8 mouse cellular contexts compared by ENCODE assay signal in the genomic region with DNA sequence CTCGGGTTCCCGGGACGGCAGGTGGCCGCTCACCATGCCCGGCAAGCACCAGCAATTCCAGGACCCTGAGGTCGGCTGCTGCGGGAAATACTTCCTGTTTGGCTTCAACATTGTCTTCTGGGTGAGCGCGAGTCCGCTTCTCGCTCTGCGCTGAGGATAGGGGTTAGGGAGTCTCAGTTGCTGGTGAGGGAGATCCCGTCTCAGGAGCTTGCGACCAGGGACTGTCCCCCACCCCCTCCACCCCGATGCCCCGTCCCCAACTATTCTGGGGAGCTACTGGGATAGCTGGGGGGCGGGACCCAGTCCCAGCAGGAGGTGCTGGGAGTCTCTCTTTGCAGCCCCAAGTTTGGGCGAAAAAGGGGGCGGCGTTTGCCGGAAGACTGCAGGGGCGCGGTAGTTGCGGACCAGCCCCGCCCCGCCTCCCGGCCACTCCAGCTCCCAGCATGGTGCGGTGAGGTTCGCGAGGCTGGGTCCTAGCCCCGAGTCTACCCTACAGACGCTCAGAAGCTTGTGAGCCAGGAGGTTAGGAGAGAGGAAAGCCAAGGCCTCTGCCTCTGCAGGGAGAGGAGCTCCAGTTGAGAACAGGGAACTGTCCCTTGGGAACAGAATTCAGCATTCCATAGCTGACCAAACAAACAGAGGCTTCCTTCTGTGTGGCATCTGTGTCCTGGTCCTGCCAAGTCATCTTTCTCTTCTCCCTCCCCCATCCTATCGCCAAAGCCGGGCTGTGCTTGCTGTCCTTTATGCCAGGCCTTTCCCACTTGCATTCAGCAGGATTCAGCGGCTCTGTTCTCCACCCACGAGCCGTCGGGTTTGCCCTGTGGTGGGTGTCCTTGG. TPM values are rescaled to one million over a fixed set of nuclear protein-coding genes. Genes with fewer than 3 reads are reported as not detected.
DNase-seq lines count a peak whose midpoint lies in the region; TF ChIP-seq lines count a peak whose summit lies in the region.
"Had no signal": no experiment of that assay in that cellular context is flagged by ENCODE, and none has a peak within 500 bp of the region (broad histone marks: within the 10 kb centered on the region; RNA-seq: fewer than 3 reads in every experiment).

No protein-coding gene starts in this region.

- H3K27ac ChIP-seq in embryonic fibroblast, embryonic 13.5 days (ENCODE audit: insufficient read depth, low read length), result no peak overlapping the region

- TF ChIP-seq CTCF in embryonic fibroblast, embryonic 13.5 days (IDR thresholded peaks at IDR 0.05; ENCODE audit: borderline replicate concordance, insufficient read depth, low read length), result no peak

- DNase-seq in MEL-GATA-1-ER (ENCODE audit: extremely low read depth, low read depth), result peak; percentile 64
- DNase-seq in adrenal gland, postnatal 36 days, result peak; percentile 72 to 82
- peak; percentile 47 to 50 for DNase-seq in heart, postnatal 14 days
- DNase-seq in layer of hippocampus, adult 9-11 months, result peak; percentile 71
- DNase-seq in lung, postnatal 4 days, result peak; percentile 70 to 79
- DNase-seq in right cerebral cortex, postnatal 25 days, result peak; percentile 58

- intact Hi-C loops in heart, postnatal 14 days (cut with DNase I), result no loop called here

- H3K4me3 ChIP-seq in embryonic fibroblast, embryonic 13.5 days (ENCODE audit: insufficient read depth, low read length), result peak overlapping the region; percentile 50

- H3K4me1 ChIP-seq in embryonic fibroblast, embryonic 13.5 days (ENCODE audit: control insufficient read depth, insufficient read depth, low read length), result no peaks in the 10 kb centered on the region

- peak; percentile 59 for TF ChIP-seq POLR2A in embryonic fibroblast, embryonic 13.5 days (IDR thresholded peaks at IDR 0.05; ENCODE audit: low read depth, low read length)

RNA-seq across cellular contexts. Expression of a gene that starts 0.6 kb away (rescaled TPM):
- total RNA-seq in adrenal gland, postnatal 36 days (2021), result 10 to 100 TPM; 24.0 to 33.4 TPM
- polyA plus RNA-seq in embryonic fibroblast, embryonic 13.5 days (2011; ENCODE audit: insufficient read length, low read depth, missing spikeins), result 29.9 and 44.7 TPM in 2 replicates
- 10 to 100 TPM in 1 of 2 experiments, 1 to 10 TPM in 1; 9.0 to 12.1 TPM for total RNA-seq in heart, postnatal 14 days (2021)

RNA-seq across cellular contexts. Expression of a gene that starts 6.0 kb away (rescaled TPM):
- not detected for total RNA-seq in adrenal gland, postnatal 36 days (2021)
- polyA plus RNA-seq in embryonic fibroblast, embryonic 13.5 days (2011; ENCODE audit: insufficient read length, low read depth, missing spikeins), result not detected in 2 replicates
- not detected for total RNA-seq in heart, postnatal 14 days (2021)
- polyA plus RNA-seq: large intestine, adult 2 months had no signal

RNA-seq across cellular contexts. Expression of a gene that starts 23.4 kb away (rescaled TPM):
- total RNA-seq in adrenal gland, postnatal 36 days (2021), result 1 to 10 TPM; 1.1 to 1.9 TPM
- not detected in 2 replicates for polyA plus RNA-seq in embryonic fibroblast, embryonic 13.5 days (2011; ENCODE audit: insufficient read length, low read depth, missing spikeins)
- total RNA-seq in heart, postnatal 14 days (2021), result not detected

RNA-seq across cellular contexts. Expression of a gene that starts 40.1 kb away (rescaled TPM):
- total RNA-seq in adrenal gland, postnatal 36 days (2021), result 1 to 10 TPM; 2.9 to 3.1 TPM
- polyA plus RNA-seq in embryonic fibroblast, embryonic 13.5 days (2011; ENCODE audit: insufficient read length, low read depth, missing spikeins), result 0.42 and 0.61 TPM in 2 replicates
- not detected for total RNA-seq in heart, postnatal 14 days (2021)
